Mouse (Mus musculus) neural tube, embryonic 11.5 days (tissue): ENCODE data around the gene Eno4. TPM values are rescaled to one million over a fixed set of nuclear protein-coding genes. Genes with fewer than 3 reads are reported as not detected.

ENCODE experiments used
- ATAC-seq: fragments of 200-750 bp; cut with Nextera tagmentation; 2 replicates; pipeline ENCODE4 v1.8.0; 2017; ENCODE audit warnings: moderate number of reproducible peaks, mild to moderate bottlenecking, moderate TSS enrichment, moderate library complexity; ENCODE audit not compliant: insufficient read depth, low FRiP score, low TSS enrichment
- DNase-seq: peaks from one replicate; pipeline ENCODE4 v3.0.0-alpha.2; 2015; ENCODE audit warnings: low spot score
- H3K27ac ChIP-seq: fragments of 300-500 bp; sonication (generic); 2 replicates; pipeline ENCODE4 v1.5.1; 2014; ENCODE audit warnings: low read depth, mild to moderate bottlenecking, low read length
- H3K27me3 ChIP-seq: fragments of 300-500 bp; sonication (generic); 2 replicates; pipeline ENCODE4 v1.6.1; 2014; ENCODE audit warnings: mild to moderate bottlenecking, low read length, mixed read lengths; ENCODE audit not compliant: control insufficient read depth, insufficient read depth
- H3K36me3 ChIP-seq: fragments of 300-500 bp; sonication (generic); 2 replicates; pipeline ENCODE4 v1.6.1; 2014; ENCODE audit warnings: mild to moderate bottlenecking, low read length, moderate library complexity, mixed read lengths; ENCODE audit not compliant: control insufficient read depth, insufficient read depth
- H3K4me1 ChIP-seq: fragments of 300-500 bp; sonication (generic); 2 replicates; pipeline ENCODE4 v1.6.1; 2014; ENCODE audit warnings: low read length, mixed read lengths; ENCODE audit not compliant: control insufficient read depth, insufficient read depth
- H3K4me2 ChIP-seq: fragments of 300-500 bp; sonication (generic); 2 replicates; pipeline ENCODE4 v1.6.1; 2014; ENCODE audit warnings: low read depth, mild to moderate bottlenecking, moderate library complexity
- H3K4me3 ChIP-seq: fragments of 300-500 bp; sonication (generic); 2 replicates; pipeline ENCODE4 v1.5.1; 2014; ENCODE audit warnings: low read depth, low read length
- H3K9ac ChIP-seq: fragments of 300-500 bp; sonication (generic); 2 replicates; pipeline ENCODE4 v1.6.1; 2014; ENCODE audit warnings: mild to moderate bottlenecking, low read length
- H3K9me3 ChIP-seq: fragments of 300-500 bp; sonication (generic); 2 replicates; pipeline ENCODE4 v1.6.1; 2016; ENCODE audit warnings: low read length; ENCODE audit not compliant: control insufficient read depth
- WGBS: fragments of 180-500 bp; shearing (Covaris S2); extraction: QIAGEN DNeasy Blood & Tissue Kit; methylation state at CpG from one replicate; pipeline ENCODE4 v1.1.7; 2014; 5-methylcytosine and 5-hydroxymethylcytosine counted together
- microRNA-seq: library from miRNA; unstranded; fragments of <30 nt; microRNA quantifications from one replicate; pipeline ENCODE4, GENCODE M21; 2016
- polyA plus RNA-seq: library from polyadenylated mRNA; unstranded; fragments of >200 nt; fragmentation: Nextera tagmentation; extraction: Ambion mirVana; gene quantifications from 2 replicates; pipeline ENCODE4 v1.2.1, GENCODE M21; 2014

The Eno4 gene
- polyA plus RNA-seq, 1 experiment from 2014 or later = 0.42 TPM

DNA sequence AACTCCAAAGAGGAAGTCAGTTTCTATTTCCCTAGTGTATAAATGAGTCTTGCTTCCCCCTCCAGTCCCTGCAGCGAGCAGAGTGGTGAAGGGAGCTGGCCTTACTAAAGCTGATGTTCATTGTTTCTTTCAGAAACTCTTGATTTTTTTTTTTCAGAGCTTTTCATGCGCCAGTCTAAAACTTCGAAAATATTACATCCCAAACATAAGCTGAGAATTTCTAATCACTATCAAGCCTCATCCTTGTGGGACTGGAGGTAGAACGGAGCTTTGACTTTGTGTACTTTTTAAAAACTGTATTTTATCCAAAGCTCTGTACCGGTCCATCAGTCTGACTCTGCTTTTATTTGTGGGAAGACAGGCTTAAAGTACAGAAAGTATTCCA, 36.8 kb downstream of the Eno4 start:
- Histone ChIP-seq H3K4me1 (0 out of 2 replicates have a peak, but pooled peaks cover 2% of the 10 kb centered on the region), H3K4me3 (no peak overlapping the region), H3K4me2 (no peak overlapping the region), H3K9ac (no peak overlapping the region), H3K36me3 (no peaks in the 10 kb centered on the region), H3K27me3 (peaks cover 31% of the 10 kb centered on the region), H3K9me3 (no peaks in the 10 kb centered on the region), H3K27ac (no peak overlapping the region)
- no peak for DNase-seq
- 78% methylated on average over 5 of the region's 5 CpGs for WGBS
- ATAC-seq = no peak

DNA sequence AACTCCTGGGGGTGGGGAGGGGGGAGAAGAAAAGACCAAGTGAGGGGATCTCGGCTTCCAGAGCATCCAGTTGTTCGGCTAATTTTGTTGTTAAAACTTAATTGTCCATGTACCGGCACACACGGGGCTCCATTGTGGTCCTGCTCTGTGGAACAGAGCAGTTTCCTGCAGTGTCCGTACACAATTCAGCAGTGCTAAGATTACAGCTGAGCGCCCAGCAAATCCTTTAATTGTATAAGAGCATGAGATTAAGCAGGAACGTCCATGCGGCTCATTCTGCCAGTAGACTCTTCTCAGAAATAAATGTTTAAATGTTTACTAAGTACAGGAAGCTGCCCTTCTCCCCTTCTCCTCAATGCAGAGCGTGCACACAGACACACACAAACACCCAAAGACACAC, 38.3 kb downstream of the Eno4 start:
- H3K4me1 ChIP-seq = 0 out of 2 replicates have a peak, but pooled peaks cover 2% of the 10 kb centered on the region
- no peak overlapping the region for H3K4me2 ChIP-seq
- DNase-seq (no peak), ATAC-seq (no peak)
- no peak overlapping the region for H3K9ac ChIP-seq
- H3K36me3 ChIP-seq = no peaks in the 10 kb centered on the region
- 30% methylated on average over 9 of the region's 9 CpGs for WGBS
- no peaks in the 10 kb centered on the region for H3K9me3 ChIP-seq
- no peak overlapping the region for H3K4me3 ChIP-seq
- H3K27ac ChIP-seq = no peak overlapping the region
- peaks cover 23% of the 10 kb centered on the region for H3K27me3 ChIP-seq

DNA sequence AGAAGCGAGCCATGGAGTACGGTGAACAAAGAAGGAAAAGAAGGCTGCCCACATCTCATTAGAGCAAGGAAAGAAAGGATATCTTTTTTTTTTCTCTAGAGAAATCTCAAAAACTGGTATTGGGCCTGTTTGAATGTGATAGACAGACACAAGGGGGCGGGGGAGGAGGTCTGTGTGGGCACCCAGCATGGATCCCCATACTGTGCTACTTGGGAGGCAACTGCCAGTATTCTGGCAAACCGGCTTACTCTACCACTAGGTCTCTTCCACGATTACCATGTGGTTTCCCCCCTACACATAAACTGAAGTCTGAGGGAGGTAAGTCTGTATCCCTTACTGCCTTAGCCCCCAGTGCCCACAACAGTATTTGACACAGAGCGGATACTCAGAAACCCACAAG, 59.6 kb downstream of the Eno4 start:
- DNase-seq (no peak), ATAC-seq (no peak)
- no peak overlapping the region for H3K4me2 ChIP-seq
- H3K9ac ChIP-seq = no peak overlapping the region
- H3K4me3 ChIP-seq = no peak overlapping the region
- no peaks in the 10 kb centered on the region for H3K36me3 ChIP-seq
- H3K27me3 ChIP-seq = no peaks in the 10 kb centered on the region
- no peak overlapping the region for H3K27ac ChIP-seq
- 92% methylated on average over 6 of the region's 6 CpGs for WGBS
- H3K4me1 ChIP-seq = no peaks in the 10 kb centered on the region
- no peaks in the 10 kb centered on the region for H3K9me3 ChIP-seq

DNA sequence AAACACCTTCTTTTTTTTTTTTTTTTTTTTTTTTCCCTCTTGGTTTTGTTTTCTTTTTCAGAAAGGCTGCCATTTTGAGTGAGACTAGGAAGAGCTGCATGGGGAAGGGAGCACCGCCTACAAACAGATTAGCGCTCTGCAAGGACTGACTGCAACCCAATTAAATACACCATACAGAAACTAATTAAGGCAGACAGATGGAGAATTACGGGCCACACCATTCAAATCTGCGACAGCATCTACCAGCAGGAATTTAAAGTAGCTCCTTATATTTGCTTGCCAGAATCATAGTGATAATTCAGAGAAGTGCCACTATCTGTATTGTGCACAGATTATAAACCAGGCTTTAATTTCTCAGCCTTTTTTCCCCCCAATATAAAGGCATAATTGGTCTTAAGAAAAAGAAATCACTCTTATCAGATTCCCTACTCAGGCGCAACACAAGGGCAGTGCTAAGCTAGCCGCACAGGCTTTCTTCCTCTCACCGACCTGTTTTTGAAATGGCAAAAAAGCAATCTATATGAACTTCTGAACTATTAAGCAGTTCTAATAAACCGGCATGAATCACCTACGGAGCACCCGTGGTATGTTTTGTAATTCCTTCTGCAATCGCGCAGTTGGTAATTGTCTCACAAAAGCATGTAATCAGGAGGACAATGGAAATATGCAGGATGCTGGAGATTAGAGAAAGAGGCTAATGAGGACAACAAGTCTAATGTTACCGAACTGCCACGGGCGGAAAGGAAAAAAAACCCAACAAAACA, 63.5 kb downstream of the Eno4 start:
- Histone ChIP-seq H3K36me3 (no peaks in the 10 kb centered on the region), H3K27me3 (no peaks in the 10 kb centered on the region), H3K4me1 (no peaks in the 10 kb centered on the region), H3K9me3 (no peaks in the 10 kb centered on the region), H3K27ac (no peak overlapping the region), H3K4me3 (no peak overlapping the region), H3K4me2 (no peak overlapping the region), H3K9ac (no peak overlapping the region)
- no peak for ATAC-seq
- 74% methylated on average over 15 of the region's 15 CpGs for WGBS
- no peak for DNase-seq

DNA sequence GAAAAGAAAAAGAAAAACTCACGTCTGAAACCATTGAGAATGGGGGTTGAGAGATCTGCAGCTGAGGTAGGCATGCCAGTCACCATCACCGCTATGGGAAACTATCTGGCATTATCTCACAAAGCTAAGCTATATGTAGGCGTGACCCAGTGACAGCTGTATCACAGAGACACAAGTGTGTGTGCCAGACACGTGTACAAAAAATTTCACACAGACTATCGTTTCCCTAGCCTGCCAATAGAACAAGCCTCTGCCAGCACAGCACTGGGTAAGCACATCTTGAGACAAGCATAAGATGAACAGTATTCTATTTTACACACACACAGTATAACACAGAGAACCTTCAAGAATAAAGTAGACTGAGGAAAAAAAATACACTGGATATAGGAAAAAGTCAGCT, 67.6 kb downstream of the Eno4 start:
- Histone ChIP-seq H3K27ac (no peak overlapping the region), H3K9ac (no peak overlapping the region), H3K27me3 (no peaks in the 10 kb centered on the region), H3K9me3 (no peaks in the 10 kb centered on the region), H3K4me3 (no peak overlapping the region), H3K36me3 (no peaks in the 10 kb centered on the region), H3K4me2 (no peak overlapping the region), H3K4me1 (no peaks in the 10 kb centered on the region)
- ATAC-seq (no peak), DNase-seq (no peak)
- 73% methylated on average over 5 of the region's 5 CpGs for WGBS

Small RNA genes lying within 50 kb of the gene (microRNA-seq; reads per million reads assigned to microRNA genes)
- 2.6 reads per million, percentile 2 among the genes with 10 or more reads in this experiment for gene Mir3086

Other genes starting within 250 kb of the Eno4 start
- gene Pnliprp1, start 214.5 kb upstream of the Eno4 start, polyA plus RNA-seq = not detected in 2 replicates
- gene Pnliprp2, start 183.7 kb upstream of the Eno4 start, polyA plus RNA-seq = 0.26 TPM in 1 of 2 replicates, not detected in the other
- not detected in 2 replicates for gene 1700019N19Rik, start 149.0 kb upstream of the Eno4 start, polyA plus RNA-seq
- gene Hspa12a, start 229 bp downstream of the Eno4 start, polyA plus RNA-seq = 27.8 and 28.3 TPM in 2 replicates
- 2.7 and 3.0 TPM in 2 replicates for gene Shtn1, start 132.7 kb downstream of the Eno4 start, polyA plus RNA-seq
- not detected in 2 replicates for gene Vax1, start 226.6 kb downstream of the Eno4 start, polyA plus RNA-seq